Mouse (Mus musculus) common myeloid progenitor, adult 5-6 weeks (primary cell): ENCODE results near the gene Hoxa9. TPM values are rescaled to one million over a fixed set of nuclear protein-coding genes. Genes with fewer than 3 reads are reported as not detected.
A peak's percentile ranks its signal among the peaks of the same experiment; 100 is the strongest.

Experiments used
- ATAC-seq: replicated peaks from 2 replicates; pipeline ENCODE4 v1.8.0; 2016; ENCODE audit warnings: low read depth, mild to moderate bottlenecking, moderate TSS enrichment, inconsistent platforms; ENCODE audit not compliant: poor library complexity, severe bottlenecking
- total RNA-seq: library from RNA; stranded (forward); fragments of 200-1000, 187-1606 nt; gene quantifications from 2 replicates; pipeline ENCODE4 v1.2.3, GENCODE M21; 2017

Hoxa9 gene
- total RNA-seq, 1 experiment from 2014 or later, result 46.4 TPM

DNA sequence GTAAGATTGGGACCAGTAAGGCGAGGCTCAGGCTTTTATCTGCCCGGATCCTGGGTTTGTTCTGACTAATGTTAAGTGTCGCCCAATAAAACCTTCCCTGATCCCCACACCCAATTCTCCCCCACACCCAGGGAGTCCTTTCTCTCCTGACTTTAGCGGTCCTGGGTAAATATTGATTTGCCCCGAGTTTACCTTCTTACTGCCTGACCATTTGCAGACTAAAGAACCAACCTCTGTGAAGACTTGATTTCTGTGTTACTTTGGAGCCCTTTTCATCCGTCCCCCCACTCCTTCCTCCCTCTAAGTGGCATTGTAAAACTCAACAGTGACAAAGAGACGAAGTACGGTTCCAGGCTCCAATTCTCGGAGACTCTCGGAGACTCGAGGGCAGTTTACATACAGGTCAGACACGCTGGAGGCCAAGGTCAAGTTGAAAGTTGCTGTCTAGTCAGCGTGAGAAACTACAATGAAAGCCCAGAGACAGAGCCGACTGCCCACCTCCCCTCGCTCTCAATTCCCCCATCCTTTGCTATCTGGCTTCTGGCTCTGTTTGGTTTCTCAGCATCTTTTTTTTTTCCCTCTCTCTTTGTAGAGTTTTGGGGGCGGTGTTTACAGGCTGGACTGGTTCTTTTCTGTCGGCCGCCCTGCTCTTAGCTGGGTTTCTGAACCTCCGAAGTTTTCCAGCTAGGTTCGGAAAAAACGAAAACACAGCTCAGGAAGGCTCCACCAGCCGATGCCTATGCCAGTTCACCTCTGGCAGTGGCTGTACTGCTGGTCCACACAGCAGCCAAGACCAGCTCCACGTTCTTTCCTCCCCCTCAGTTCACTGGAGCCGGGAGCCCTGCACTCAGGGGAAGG, 31.8 kb upstream of the Hoxa9 start:
- ATAC-seq, result no peak

DNA sequence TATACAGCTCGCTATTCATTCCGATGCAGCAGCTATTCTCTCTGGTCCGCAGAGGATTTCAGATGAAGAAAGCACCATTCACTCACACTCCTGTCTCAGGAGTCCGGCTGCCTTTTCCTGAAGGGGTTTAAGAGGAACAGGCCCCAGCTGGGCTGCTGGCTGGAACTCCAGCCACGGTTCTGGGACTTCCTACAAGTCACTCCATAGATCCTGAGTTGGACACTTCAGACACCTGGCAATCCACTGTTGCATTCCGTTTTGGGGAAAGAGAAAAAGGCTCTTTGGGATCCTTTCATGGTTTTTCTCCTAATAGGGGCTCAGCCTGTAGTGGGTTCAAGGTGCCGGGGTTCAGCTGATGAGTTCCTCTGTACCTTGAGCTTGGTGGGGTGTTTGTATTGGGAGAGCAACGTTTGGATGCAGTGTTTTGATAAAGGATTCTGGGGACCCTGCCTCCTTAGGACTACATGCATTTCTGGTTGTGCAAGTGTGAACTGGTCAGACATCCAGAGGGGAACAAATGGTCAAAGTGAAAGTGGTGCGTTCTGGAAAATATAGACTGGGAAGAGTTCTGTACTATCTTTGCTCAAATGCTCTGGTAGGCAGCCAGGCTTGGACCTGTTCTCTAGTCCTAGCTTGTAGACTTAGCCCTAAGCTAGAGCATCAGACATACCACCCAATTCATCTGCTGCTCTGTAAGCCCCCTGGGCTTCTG, 31.0 kb upstream of the Hoxa9 start:
- no peak for ATAC-seq

DNA sequence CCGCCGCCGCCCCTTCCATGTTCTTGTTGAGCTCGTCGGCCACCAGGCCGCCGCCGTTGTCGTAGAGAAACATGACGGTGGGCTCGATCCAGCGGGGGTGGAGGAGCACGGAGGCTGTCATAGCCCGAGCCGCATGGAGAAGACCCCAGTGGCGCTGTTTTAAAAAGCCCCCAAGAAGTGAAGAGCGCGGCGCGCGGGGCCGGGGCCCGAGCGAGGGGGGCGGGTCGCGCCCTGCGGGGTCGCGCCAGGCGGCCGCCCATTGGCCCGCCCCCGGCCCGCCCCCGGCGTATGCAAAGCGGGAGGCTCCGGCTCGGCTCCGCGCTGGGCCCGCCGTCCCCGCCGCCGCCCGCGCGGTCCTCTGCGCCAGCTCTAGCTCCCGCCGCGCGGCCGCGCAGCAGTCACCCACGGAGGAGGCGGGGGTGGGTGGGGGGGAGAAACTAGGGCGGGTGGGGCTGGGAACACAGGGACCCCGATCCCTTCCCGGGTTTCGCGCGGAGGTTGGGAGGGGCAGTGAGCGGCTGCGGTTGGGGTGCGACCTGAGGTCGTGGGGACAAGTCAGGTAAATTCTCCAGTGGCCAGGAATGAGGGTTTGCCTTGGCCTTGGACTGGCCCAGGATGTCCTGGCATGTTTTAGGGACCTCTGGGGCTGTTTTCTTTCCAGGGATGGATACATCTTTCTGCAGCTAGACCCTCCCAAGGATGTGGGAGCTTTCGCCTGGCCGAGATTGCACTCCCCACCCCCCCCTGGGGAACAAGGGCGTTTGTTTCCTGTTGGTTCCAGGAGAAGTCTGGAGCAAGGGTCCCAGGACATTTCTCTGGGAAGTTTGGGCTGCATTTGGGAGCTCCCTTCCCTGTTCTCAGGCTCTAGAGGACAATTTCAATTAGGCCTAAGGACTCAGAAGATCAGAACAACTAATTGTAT, 30.0 kb upstream of the Hoxa9 start, which contains the start of gene Hoxa13:
Hoxa13 (minus strand) TSS at position 227 of the 922 bp plus-strand sequence.
- no peak for ATAC-seq

DNA sequence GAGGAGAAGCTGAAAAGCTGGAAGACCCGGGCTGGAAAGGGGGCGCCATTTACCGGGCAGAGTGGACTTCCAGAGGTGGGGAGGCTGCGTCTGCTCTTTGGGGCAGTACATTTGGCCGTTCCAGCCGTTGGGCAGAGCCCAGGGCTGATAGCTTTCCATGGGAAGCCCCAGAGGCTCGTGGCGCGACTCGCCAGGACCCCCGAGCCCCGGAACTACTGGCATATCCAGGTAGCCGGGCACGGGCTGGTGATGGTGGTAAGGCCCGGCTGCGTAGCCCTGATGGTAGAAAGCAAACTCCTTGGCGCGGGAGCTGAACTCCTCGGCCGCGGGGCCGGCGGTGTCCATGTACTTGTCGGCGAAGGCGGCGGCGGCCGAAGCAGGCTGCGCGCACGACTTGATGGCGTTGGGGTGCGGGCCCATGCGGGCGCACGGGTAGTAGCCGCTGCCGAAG, 28.9 kb upstream of the Hoxa9 start:
- no peak for ATAC-seq

DNA sequence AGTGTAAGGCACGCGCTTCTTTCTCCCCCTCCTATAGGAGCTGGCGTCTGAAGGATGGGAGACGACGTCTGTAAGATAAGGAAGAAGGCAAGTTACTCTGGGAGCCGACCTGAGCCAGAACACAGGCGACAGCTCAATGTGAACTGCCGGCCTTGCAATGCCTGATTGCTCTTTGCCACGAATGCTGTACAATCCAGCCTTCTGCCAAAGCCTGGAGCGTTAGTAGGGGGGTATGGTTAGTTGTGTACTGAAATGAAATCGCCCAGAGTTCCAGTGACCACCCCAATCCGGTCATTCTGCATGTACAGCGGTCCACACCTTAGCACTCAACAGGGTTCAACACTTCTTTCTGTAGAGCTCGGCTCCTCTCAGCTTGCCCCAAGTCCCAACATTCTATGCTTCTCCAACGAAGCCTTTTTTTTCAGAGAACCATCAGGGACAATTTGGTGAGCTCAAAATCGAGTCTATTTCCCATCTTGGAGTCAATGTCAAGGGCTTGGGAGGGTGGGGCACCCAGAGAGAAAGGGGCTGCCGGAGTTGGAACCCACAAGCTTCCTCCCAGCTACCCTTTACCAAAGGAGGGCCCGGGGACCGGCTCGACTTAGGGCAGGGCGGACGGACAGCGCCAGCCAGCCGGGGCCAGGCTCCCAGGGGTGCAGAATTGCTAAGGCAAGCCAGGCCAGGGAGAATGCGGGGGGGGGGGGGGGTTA, 28.3 kb upstream of the Hoxa9 start:
- no peak for ATAC-seq

DNA sequence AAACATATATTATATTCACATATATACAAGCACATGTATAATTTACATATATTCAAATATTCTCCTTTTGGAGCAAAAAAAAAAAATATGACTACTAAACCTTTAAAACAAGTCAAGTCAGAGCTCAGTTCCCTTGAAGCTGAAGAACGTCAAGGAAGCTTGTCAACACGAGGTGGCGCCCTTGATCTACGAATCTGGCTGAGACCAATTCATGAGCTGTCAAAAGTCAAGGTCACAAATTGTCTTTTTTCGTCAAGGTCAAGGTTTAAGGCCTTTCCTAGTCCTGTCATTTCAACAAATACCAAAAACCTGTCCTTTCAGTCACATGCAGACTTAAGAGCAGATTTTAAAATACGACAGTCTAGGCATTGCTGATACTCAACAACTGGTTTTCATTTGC, 26.1 kb upstream of the Hoxa9 start:
- peak; percentile 76 for ATAC-seq

DNA sequence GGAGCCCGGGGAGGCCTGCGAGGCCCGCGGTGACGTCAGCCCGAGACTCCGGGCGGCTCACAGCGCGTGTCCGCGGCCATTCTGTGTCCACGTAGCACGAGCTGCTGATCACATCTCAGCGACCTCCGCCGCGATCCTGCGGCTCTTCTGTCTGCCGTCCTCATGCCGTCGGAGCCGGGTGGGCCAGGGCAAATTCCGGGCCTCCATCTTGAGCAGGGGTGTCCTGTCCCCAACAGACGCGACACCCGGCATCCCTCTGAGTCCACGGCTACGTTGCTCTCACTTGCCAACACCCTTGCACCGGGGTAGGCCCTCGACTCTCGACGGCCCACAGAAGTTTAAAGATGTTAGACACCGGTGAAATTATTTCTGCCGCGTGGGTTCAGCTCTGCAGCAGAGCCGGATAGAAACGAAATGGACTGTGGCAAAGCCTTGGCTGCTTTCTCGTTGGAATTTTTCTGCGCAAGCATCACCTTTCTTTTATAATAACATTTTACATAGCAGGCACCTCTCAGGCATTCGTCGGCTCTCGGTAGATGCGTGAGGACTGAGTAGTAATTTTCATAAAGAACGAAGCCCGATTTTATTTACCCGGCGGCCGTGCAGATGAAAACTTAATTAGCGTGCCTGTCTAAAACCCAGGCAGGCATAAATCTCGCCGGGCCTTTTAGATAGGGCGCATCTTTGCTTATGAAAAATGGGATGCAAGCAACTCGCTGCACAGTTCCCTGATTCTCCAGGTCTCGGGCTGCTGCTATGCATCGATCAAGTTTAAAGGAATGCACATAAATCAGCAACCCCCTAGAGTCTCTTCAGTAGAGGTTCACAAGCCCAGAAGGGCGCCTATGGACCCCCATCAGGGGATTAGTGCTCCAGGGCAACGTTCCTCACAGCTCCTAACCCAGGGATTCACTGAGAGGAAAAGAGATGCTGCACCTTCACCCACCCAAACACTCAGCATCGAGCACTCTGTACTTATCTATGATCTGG, 22.9 kb upstream of the Hoxa9 start:
- ATAC-seq, result no peak

DNA sequence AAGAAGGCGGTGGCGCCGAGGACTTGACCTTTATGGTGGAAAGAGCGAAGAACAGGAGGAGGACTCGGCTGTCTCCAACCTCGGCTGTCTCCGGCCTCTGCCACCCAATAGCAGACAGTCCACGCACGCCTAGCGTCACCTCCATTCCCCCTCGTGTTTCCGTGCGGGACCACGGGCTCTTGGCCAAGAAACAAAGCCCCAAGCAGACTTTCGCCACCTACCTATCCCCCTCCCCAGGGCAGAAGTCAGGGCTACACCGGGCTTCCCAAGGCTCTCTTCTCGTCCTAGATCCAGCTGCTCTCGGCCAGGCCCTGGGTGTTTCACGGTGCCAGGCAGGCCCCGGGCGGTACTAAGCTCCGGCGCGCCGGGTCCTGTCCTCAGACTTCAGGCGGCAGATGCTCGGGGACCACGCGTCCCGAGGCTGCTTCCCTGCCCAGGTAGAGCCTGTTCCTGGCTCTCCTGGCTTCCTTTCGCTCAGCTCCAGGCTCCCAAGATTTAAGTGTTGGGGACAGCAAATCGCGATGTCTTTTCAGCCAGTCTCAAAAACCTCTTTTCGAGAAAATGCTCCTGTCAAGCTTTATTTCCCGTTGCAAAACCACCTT, 22.0 kb upstream of the Hoxa9 start:
- no peak for ATAC-seq

DNA sequence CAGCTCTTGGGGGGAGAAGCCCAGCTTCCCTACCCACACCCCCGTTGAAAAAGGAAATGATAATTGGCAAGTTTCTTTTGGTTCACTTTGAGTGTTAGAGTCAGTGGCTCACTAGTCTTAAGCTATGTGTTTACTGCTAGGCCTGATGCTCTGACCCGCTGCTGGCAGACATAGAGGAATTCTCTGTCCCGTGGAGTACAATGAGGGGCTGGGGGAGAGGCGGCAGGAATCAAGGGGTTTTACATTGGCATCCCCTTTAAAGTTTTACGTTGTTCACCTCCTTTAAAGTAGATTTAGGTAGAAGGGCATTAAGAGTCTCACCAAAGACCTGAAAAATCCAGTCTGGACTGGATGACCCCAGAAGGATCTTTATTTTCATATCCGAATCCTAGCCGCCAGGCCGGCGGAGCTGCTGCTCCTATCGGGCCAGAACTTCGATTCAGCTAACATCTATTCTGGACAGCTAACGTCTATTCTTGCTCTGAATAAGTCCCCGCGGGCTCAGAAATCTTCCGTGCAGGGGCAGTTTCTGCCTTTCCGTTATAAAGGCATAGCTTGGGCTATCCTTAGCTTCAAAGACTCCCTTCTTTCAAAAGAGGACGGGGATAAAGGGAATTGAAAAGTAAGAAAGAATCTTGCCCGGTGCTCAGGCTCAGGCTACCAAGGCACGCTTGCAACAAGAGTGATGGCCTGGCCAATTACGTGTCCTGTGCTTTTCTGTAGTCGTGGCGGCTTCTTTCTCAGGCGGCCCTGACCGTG, 21.3 kb upstream of the Hoxa9 start:
- no peak for ATAC-seq

DNA sequence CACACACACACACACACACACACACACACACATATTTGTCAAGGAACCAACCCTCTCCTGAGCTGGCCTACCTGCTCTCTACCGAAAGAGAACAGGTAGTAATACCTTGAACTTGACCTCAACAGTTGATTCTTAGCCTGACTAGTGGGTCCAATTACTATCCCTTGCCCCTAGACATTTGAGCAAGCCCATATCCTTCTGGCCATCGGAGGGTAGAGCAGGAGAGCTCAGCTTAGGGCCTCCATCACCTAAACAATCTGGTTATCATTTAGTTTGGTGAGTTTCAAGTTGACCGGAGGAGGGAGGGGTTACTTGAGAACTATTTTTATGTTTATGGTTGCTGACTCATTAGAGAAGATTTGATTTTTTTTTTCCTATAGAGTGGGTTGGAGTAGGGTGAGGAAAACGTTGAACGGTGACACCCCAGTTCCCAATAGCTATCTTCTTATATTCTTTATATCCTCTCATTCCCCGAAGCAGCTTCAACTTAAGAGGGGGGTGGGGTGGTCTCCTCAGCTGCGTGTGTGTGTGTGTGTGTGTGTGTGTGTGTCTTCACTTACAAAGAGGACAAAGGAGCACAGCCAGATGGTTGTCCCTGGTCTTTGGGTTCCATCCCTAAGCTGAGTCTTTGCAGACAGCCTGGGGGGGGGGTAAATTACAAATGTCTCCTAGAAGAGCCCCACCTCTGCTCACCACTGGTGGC, 20.4 kb upstream of the Hoxa9 start:
- no peak for ATAC-seq

DNA sequence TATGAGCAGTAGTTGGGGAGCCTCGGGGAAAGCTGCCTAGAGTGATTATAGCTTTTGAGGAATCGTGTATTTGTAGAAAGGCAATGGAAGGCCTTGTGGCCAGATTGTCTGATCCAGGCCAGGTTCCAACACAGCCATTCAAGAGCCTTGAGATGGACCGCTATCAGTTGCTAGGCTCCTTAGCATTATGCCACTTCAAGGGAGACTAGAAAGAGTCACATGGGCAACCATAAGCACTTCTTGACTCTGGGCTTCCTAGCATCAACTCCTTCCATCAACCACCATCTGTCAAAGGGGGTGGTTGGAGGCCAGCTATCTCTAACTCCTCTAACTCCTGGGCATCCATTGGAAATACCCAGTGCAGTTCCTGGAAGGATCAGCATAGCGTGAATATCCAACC, 18.9 kb upstream of the Hoxa9 start:
- no peak for ATAC-seq

DNA sequence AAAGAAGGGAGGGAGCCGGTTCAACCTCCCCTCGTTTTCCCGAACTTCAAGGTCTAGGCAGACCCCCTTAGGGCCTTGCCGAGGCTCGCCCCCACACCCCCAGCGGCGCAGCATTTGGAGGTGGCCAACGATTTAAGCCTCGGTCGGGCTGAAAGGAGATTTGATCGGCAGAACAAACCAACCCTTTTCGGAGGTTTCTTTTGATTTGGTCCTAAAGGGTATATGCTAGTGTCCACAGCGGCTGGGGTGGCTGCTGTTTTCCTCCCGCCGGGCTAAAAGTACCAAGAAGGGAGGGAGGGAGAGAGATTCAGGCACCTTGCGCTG, 18.5 kb upstream of the Hoxa9 start:
- ATAC-seq, result no peak

DNA sequence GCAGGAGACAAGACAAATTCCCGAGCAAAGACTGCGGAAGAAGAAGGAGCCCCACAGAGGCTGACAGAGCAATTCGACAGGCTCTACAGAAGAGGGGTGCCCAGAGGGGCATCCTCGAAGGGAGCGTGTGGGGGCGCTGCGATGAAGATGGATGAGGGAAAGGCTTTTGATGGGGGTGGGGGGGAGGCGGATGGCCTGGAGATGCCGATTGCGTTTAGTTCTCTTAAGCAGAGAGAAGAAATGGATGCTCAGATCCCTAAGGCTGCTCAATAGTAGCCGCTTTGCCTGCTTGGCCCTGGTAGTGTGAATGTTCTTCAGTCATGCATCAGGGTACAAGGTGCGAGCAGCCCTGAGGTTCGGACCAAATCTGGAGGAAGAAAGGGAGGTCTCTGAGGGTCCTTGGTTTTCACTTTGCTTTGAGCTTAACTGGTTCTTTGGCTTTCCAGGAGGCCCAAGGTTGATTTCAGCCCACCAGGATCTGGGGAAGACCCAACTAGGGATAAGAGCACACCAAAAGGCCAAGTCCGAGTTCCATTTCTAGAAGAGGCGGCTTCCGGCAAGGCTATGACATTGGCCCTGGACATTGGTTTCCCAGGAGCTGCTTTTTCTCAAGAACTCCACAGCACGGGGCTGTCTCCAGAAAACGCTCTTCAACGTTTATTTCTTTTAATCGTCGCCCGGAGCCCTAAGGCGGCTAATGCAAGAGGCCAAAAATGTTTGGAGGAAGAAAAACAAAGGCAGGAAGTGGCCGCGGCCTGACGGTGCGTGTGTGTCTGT, 17.9 kb upstream of the Hoxa9 start:
- no peak for ATAC-seq

DNA sequence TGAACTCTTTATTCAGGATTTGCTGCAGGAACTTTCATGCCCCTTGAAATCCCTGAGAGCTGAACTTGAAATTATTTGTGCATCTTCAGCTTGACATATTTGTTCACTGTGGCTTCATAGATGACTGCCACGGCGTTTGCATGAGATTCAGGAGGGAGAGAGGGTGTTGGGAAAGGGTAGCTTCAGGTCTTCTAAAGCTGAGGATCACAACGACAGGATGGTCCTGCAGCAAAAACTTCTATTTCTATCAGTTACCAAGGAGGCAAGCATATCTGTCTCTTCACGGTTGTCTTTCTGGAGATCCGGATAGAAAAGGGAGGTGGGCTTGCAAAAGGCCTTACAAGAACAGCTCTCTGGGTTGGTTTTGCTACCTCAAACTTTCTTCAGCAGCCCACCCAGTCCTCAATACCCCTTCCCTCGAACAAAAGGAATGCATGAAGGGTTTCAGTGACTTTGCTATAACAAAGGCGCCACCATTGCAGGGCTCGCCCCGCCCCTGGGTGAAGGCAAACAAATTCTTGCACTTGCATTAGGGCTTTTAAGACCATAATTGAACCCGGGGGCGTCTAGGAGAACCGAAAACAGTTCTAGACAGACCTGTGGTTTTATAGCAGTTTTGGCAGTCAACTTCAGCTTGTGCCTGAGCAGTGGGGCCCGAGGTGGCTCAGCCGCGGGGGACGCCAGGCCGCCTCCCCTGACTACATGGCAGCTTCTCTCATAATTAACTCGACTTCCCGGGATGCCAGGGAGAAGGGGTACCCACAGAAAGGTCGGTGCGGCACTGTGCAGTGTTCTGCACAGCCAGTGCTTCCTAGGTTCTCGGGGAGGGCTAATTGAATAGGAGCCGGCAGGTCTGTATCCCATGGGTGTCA, 17.1 kb upstream of the Hoxa9 start:
- ATAC-seq, result no peak

DNA sequence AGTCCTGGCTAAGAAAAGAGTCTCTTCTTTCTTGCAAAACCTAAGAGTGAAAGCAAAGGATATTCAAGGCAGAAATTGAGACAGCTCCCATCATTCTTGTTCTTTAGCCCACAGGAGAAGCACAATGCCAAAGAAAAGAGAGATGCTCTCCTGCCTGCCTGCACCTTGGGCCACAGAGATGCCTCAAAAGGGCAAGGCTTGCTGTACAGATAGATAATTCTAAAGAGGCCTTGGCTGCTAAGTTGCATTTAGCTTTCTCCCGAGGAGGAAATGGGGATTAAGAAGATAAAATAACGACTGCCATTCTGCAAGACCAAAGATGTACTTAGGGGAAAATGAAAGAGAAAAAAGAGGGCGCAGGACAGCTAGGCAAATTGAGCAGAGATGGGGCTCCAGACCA, 16.0 kb upstream of the Hoxa9 start:
- ATAC-seq, result no peak
